In the genomic region with DNA sequence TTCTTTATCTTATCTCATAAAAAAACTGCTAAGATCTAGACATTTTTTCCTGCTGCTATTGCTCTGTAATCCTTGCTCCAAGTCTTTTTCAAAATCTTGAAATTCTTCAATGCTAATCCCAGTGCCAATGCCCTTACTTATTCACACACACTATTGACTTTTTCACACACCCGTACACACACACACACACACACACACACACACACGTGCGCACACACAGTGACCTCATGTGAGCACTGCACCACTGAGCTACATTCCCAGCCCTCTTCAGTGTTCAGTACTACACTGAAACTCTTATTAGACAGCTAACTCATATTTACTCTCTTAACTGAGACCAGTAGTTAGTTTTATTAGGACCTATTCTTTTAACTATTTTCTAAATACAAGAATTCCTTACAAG, we compare ENCODE assay signal across 20 mouse cellular contexts.
"Had no signal": no experiment of that assay in that cellular context is flagged by ENCODE, and none has a peak within 500 bp of the region (broad histone marks: within the 10 kb centered on the region; RNA-seq: fewer than 3 reads in every experiment).

No protein-coding gene starts in this region.

- H3K27me3 ChIP-seq: kidney, embryonic 15.5 days; liver, embryonic 12.5 days; lung, embryonic 15.5 days; neural tube, embryonic 13.5 days had no signal

- H3K36me3 ChIP-seq: kidney, embryonic 15.5 days; lung, embryonic 15.5 days; midbrain, embryonic 10.5 days; midbrain, embryonic 13.5 days; neural tube, embryonic 13.5 days had no signal

- H3K9ac ChIP-seq: kidney, embryonic 15.5 days; liver, embryonic 12.5 days; lung, embryonic 15.5 days; midbrain, embryonic 13.5 days; neural tube, embryonic 13.5 days had no signal

- H3K4me2 ChIP-seq: kidney, embryonic 15.5 days; lung, embryonic 15.5 days; midbrain, embryonic 13.5 days; neural tube, embryonic 13.5 days had no signal

- H3K9me3 ChIP-seq: kidney, embryonic 15.5 days; liver, embryonic 12.5 days; lung, embryonic 15.5 days; megakaryocyte, embryonic 14.5 days; midbrain, embryonic 10.5 days; midbrain, embryonic 13.5 days; neural tube, embryonic 13.5 days had no signal

- DNase-seq: kidney, adult 11 months; kidney, adult 8-10 months; kidney, postnatal 10 days; kidney, postnatal 36 days; layer of hippocampus, postnatal 36 days; retina, postnatal 1 day; right cerebral cortex, postnatal 25 days; spleen, adult 18-20 months; thymus, adult 18-20 months; thymus, postnatal 36 days had no signal

- ATAC-seq: liver, embryonic 12.5 days; midbrain, embryonic 13.5 days; midbrain, embryonic 16.5 days had no signal

- H3K27ac ChIP-seq: kidney, embryonic 15.5 days; left cerebral cortex, adult 2 months; liver, embryonic 12.5 days; lung, embryonic 15.5 days; midbrain, embryonic 10.5 days; midbrain, embryonic 13.5 days; neural tube, embryonic 13.5 days had no signal

- H3K4me3 ChIP-seq: kidney, embryonic 15.5 days; left cerebral cortex, adult 2 months; liver, embryonic 12.5 days; lung, embryonic 15.5 days; megakaryocyte, embryonic 14.5 days; midbrain, embryonic 10.5 days; midbrain, embryonic 13.5 days; myocyte; neural tube, embryonic 13.5 days had no signal
